Mouse (Mus musculus) heart, adult 9 months (tissue): Measurements from ENCODE around the gene Nfe2l3.

Experiments used
- DNase-seq, 2 experiments: peaks; one replicate each; pipeline ENCODE4 v3.0.0; 2022; ENCODE audit warnings: low spot score in 2 of 2

Nfe2l3 gene

GRCm38 (mm10) chr6:51485646-51486045, 53.2 kb downstream of the Nfe2l3 start:
- DNase-seq, result no peak

- no peak for DNase-seq
These were observed 53.7 kb downstream of the Nfe2l3 start for GRCm38 (mm10) chr6:51486076-51486710.

GRCm38 (mm10) chr6:51486731-51487130, 54.3 kb downstream of the Nfe2l3 start:
- DNase-seq, result no peak

DNA sequence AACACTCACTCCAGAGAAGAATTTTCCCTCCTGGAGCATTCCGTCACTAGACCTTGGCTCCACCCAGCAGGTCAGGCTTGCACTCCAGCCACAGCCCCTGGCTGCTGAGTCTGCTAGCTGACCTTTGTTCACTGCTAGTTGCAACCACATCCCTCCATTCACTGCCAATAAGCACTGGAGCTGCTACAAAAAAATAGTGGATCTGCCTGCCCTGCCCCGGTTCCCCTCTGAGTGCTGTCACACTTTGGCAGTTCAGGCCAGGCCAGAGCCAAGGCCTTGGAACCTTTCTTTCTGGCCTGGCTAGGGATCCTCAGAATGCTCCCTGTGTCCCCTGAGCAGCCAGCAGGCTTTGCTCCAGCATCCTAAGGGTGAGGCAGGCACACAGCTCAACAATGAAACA, 57.3 kb downstream of the Nfe2l3 start:
- DNase-seq, result peak; percentile 66 to 80

- no peak for DNase-seq
These were observed 65.0 kb downstream of the Nfe2l3 start for GRCm38 (mm10) chr6:51497321-51498111.

DNA sequence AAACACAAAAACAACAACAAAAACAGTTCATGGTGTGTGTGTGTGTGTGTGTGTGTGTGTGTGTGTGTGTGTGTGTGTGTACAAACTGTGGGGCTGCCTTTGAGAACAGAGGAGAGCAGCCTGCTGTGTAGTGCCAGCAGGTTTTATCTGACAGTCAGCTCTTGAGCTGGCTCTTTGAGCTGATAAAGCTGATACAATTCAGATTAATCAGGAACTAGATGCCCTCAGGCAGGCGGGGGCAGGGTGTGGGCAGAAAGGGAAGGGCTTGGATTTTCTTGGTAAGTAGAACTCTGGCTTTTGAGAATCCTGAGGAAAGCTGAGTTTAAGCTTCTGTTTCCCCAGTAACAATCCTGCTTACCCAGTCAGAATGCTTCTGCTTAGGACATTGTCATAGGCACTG, 73.2 kb downstream of the Nfe2l3 start:
- no peak for DNase-seq

- no peak for DNase-seq
These were observed 75.1 kb downstream of the Nfe2l3 start for GRCm38 (mm10) chr6:51507556-51507955.
